Mouse (Mus musculus): Measurements from ENCODE around the gene Myadml2. TPM values are rescaled to one million over a fixed set of nuclear protein-coding genes. Genes with fewer than 3 reads are reported as not detected.

Gene Myadml2
- polyA plus RNA-seq (2014; fragmentation: Illumina TruSeq; extraction: RNeasy Lipid Tissue Mini Kit (QIAGEN cat#74804); ENCODE audit: low read depth, low replicate concordance), result not detected

DNA sequence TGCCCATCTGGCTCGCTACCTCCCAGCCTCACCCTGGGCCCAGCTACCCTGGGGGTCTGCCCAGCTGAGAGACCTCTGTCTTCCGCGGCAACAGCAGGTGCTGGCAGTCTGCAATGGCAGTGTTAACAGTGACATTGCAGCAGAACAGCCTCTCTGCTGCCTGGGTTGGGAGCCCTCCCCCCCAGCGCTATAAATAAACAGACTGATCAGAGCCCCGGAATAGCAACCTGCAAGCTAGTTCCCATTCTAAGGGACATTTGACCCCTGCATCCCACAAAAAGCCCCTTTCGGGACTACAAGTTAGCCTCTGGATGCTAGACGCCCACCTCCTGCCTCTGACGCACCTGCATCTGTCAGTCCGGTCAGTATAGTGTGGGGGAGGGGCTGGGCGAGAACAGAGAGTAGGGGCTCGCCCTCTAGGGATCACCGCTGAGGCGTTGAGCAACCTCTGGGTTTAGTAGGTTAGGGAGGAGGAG is at the start of gene Myadml2:
Myadml2 (minus strand) TSS at position 158 of the 476 bp plus-strand sequence.

DNA sequence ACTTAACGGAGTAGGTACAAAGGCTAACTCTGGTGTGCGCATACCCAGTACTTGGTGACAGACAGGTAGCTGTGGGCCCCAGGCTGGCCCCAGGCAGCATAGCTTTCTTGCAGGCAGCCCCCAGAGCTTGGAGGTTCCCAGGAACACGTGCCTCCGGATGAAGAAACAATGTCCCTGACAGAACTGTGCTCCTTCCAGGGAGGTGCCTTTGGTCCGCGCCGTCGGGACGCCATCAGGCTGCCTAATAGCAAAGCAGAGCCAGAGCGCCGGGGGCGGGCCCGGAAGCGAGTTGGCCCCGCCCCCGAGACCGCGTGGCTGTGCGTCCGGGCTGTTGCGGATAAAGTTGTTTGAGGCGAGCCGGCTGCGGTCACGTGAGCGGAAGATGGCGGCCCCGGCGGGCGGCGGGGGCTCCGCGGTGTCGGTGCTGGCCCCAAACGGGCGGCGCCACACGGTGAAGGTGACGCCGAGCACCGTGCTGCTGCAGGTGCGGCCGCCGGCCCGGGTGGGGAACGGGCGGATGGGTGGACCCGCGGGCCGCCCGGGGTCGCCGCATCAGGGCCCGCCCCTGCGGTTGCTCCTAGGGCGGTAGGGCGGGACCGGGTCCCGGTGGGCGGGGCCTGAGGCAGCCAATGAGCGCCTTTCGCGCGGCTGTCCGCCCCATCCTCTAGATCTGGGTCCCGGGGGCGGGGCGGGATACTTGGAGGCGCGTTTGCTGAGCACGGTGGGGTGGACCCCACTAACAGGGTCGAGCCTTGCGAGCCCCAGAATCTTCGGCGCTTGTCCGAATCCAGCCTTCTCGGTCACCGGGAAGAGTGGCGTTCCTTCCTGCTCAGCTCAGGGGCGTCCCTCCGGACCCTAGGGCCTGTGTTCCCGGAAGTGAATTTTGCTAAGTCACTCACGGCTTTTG is 25.0 kb upstream of the Myadml2 start, which contains the start of gene Aspscr1:
Aspscr1 (plus strand) TSS at position 287 of the 907 bp plus-strand sequence.

DNA sequence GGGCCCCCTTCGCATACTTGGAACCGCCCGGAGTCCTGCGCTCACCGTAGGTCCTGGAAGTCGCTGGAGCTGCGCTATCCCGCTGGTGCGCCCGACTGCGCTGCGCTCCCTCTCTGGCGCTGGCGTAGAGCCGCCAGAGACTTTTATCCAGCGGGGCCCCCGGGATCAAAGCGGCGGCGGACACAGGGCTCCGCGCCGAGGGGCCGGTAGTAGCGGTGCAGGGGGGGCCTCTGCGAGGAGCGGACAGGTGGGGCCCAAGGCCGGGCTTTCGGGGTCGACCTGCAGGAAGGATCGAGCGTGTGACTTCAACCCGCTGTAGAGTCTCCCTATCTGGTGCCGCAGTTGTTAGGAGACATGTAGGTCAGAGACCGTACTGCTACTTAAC is 13.1 kb upstream of the Myadml2 start, which contains the start of gene Notum:
Notum (minus strand) TSS at position 100 of the 385 bp plus-strand sequence.

DNA sequence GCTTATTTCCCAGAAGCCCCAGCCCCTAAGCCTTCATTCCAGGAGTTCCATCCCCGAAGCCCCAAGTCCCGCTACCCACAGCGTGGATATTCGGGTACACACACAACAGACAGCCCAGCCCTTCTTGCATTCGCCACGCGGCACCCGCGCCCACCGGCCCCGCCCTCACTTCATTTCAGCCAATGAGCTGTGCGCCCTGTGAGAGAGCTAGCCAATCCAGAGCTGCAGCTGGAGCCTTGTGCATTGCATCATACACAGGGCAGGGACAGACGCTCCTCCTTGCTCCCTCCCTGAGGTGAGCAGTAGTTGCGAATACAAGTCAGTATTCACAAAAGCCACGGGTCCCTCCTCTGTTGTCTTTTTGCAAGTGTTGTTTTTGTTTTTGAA is 4.4 kb downstream of the Myadml2 start, which contains the start of gene Pycr1:
Pycr1 (minus strand) TSS at position 169 of the 387 bp plus-strand sequence.

DNA sequence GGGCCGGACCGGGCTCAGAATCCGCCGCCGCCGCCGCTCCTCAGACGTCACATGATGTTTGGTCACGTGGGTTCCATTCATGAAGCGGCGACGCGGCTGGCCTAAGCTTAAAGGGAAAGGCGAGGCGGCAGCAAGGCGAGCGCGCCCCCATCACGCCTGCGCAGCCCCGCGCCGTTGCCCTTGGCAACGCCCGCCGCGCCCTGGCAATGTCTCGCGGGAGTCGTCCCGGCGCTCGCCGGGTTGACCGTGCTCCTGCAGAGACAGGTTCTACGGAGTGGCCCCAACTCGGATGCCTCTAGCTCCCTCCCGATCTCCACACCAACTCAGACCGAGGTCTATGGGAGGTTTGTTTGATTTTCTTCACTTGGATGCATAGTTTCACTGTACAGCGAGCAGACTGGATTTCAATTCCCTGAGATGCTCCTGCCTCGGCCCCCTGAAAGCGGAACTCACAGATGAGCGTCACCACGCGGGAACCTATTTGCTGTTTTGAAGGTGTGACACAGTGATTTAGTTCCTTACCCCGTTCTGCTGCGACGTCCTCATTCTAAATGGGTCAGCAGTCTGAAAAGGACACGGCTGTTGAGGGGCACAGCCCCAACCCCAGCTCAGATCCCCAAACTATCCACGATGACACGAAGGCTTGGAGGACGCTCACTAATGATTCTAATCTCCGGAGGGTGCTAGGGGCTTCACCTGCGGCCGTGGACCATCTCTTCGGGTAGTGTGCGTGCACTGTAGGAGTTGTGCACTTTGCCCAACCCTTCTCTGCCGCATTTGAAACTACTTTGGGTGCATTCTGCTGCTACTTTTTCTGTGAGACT is 14.2 kb downstream of the Myadml2 start, which contains the start of gene Mafg:
Mafg (minus strand) TSS at position 81 of the 824 bp plus-strand sequence.

DNA sequence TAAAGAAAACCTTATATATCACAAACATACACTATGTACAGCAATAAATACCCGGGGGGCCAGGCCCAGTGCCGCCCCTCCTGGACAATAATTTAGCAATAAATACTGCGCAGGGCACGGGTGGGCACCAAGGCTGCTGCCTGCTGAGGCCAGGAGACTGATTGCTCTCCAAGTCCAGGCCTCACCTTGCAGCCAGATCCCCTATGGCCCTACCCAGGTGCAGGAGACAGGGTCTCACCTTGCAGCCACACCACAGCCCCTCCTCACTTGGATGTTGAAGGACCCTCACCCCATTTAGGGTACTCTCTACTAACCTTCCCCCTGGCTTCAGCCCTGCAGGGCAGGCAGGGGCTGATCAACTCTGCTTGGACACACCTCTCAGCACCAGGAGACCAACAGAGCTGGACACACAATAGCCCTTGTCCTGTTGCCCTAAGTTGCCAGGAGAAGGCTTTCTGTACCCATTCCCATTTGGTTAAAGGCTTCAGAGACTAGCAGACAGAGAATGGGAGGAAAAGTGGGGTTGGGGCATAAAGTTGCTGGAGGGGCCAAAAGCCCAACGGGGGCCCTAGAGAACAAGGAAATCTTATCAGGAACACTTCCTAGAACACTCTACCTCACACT is 22.7 kb downstream of the Myadml2 start, which contains the start of gene Sirt7:
Sirt7 (minus strand) TSS at position 89 of the 624 bp plus-strand sequence.

DNA sequence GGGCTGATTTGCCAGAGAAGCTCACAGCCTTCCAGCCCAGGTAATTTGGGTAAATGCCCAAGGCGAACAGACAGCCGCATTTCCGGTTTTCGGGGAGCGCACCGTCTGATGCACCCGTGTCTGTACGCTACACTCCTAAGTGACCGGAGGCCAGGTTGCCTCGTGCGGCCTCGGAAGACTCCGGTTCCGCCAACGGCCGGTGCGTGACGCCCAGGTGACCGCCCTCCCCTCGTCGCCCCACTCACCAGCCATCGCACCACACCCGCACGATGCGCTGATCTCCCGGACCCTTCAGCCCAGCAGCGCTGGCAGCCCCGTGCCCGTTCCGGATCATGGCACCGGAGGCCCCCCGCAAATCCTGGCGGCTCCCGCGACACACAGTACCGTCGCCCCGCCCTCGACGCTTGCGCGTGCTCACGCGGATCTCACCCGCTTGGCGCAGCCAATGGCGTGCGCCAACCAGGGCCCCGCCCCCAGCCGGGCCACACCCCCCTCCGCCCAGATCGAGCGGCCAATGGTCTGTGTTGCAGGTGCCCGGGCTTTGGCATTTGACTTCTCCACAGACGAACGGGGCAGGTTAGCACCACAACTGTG is 30.3 kb downstream of the Myadml2 start, which contains the start of gene Pcyt2:
Pcyt2 (minus strand) TSS at position 418 of the 594 bp plus-strand sequence.

DNA sequence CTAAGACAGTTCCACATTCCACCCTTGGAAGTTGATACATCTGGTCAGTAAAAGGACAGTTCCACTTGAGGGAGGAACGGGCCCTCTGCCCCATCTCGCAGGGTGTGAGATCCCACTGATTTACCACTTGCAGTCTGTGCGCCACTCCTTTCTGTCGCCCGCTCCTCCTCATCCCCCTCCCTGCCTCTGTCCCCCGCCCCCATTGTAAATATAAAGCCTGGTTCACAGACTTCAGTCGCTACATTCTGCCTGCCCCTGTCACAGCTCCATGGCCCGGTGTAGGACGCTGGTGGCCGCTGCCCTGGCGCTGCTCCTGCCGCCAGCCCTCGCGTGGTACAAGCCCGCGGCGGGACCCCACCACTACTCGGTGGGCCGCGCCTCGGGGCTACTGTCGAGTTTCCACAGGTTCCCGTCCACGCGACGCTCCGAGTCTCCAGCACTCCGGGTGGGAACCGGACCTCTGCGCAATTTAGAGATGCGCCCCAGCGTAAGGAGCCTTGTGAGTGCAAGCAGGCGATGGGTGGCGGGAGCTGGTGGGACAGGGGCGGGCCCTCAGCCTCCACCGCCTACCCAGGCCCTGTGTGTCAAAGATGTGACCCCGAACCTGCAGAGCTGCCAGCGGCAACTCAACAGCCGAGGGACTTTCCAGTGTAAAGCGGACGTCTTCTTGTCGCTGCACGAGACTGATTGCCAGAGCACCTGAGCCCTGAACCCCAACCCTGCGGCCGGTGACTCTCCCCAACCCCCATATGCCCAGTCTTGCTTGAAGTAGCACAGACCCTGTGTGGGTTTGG is 39.5 kb downstream of the Myadml2 start, which contains the start of gene Npb:
Npb (plus strand) TSS at position 237 of the 794 bp plus-strand sequence.

DNA sequence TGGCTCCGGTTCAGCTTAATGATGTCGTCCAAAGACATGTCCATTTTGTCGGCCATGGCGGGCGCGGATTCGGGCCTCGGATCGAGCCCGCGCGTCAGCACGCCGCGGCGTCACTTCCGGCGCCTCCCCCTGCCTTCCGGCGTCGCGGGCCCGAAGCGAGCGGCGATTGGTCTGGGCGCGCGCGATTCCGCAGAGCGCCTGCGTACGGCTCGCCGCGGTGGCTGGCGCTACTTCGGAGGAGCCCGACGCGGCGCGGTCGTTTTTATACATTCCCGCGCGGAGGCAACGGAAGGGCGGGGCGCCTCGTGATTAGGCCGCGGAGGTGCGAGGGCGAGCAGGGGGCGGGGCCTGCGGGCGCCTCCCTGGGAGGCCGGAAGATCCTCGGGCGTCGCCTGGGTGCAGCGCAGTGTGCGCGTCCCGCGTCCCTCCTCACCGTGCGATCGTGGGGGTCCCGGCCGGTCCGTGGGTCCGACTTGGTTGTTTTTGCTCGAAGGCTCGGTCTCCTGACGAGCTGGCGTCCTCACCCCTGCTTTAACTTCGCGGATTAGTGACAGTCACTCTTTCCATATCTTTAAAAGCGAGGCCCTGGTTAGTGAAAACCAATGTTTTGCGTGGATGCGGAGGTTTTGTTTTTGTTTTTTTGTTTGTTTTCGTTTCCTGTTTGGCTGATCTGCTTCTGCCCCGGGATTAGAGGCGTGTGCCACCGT is 49.5 kb downstream of the Myadml2 start, which contains the start of the genes Alyref and Anapc11:
Alyref (minus strand) TSS at position 83 of the 707 bp plus-strand sequence.
Anapc11 (plus strand) TSS at position 139 of the 707 bp plus-strand sequence.

Other genes starting within 250 kb of the Myadml2 start
- gene Nploc4, start 210.4 kb downstream of the Myadml2 start, polyA plus RNA-seq (2014; fragmentation: Illumina TruSeq; extraction: RNeasy Lipid Tissue Mini Kit (QIAGEN cat#74804); ENCODE audit: low read depth, low replicate concordance), result 13.1 TPM
- gene Tspan10, start 205.5 kb downstream of the Myadml2 start, polyA plus RNA-seq (2014; fragmentation: Illumina TruSeq; extraction: RNeasy Lipid Tissue Mini Kit (QIAGEN cat#74804); ENCODE audit: low read depth, low replicate concordance), result not detected
- gene Pde6g, start 194.7 kb downstream of the Myadml2 start, polyA plus RNA-seq (2014; fragmentation: Illumina TruSeq; extraction: RNeasy Lipid Tissue Mini Kit (QIAGEN cat#74804); ENCODE audit: low read depth, low replicate concordance), result not detected
- not detected for gene Oxld1, start 190.1 kb downstream of the Myadml2 start, polyA plus RNA-seq (2014; fragmentation: Illumina TruSeq; extraction: RNeasy Lipid Tissue Mini Kit (QIAGEN cat#74804); ENCODE audit: low read depth, low replicate concordance)
- gene Ccdc137, start 190.0 kb downstream of the Myadml2 start, polyA plus RNA-seq (2014; fragmentation: Illumina TruSeq; extraction: RNeasy Lipid Tissue Mini Kit (QIAGEN cat#74804); ENCODE audit: low read depth, low replicate concordance), result 12.8 TPM
- 9.9 TPM for gene Arl16, start 180.6 kb downstream of the Myadml2 start, polyA plus RNA-seq (2014; fragmentation: Illumina TruSeq; extraction: RNeasy Lipid Tissue Mini Kit (QIAGEN cat#74804); ENCODE audit: low read depth, low replicate concordance)
- 6.1 TPM for gene Mrpl12, start 163.5 kb downstream of the Myadml2 start, polyA plus RNA-seq (2014; fragmentation: Illumina TruSeq; extraction: RNeasy Lipid Tissue Mini Kit (QIAGEN cat#74804); ENCODE audit: low read depth, low replicate concordance)
- 2.5 TPM for gene Slc25a10, start 156.3 kb downstream of the Myadml2 start, polyA plus RNA-seq (2014; fragmentation: Illumina TruSeq; extraction: RNeasy Lipid Tissue Mini Kit (QIAGEN cat#74804); ENCODE audit: low read depth, low replicate concordance)
- gene Gcgr, start 117.5 kb downstream of the Myadml2 start, polyA plus RNA-seq (2014; fragmentation: Illumina TruSeq; extraction: RNeasy Lipid Tissue Mini Kit (QIAGEN cat#74804); ENCODE audit: low read depth, low replicate concordance), result 2.3 TPM
- 0.89 TPM for gene Mcrip1, start 98.4 kb downstream of the Myadml2 start, polyA plus RNA-seq (2014; fragmentation: Illumina TruSeq; extraction: RNeasy Lipid Tissue Mini Kit (QIAGEN cat#74804); ENCODE audit: low read depth, low replicate concordance)
- not detected for gene Ppp1r27, start 97.0 kb downstream of the Myadml2 start, polyA plus RNA-seq (2014; fragmentation: Illumina TruSeq; extraction: RNeasy Lipid Tissue Mini Kit (QIAGEN cat#74804); ENCODE audit: low read depth, low replicate concordance)
- gene P4hb, start 74.9 kb downstream of the Myadml2 start, polyA plus RNA-seq (2014; fragmentation: Illumina TruSeq; extraction: RNeasy Lipid Tissue Mini Kit (QIAGEN cat#74804); ENCODE audit: low read depth, low replicate concordance), result 238 TPM
- 20.6 TPM for gene Arhgdia, start 66.5 kb downstream of the Myadml2 start, polyA plus RNA-seq (2014; fragmentation: Illumina TruSeq; extraction: RNeasy Lipid Tissue Mini Kit (QIAGEN cat#74804); ENCODE audit: low read depth, low replicate concordance)
- 11.9 TPM for gene Alyref, start 49.8 kb downstream of the Myadml2 start, polyA plus RNA-seq (2014; fragmentation: Illumina TruSeq; extraction: RNeasy Lipid Tissue Mini Kit (QIAGEN cat#74804); ENCODE audit: low read depth, low replicate concordance)
- gene Anapc11, start 49.7 kb downstream of the Myadml2 start, polyA plus RNA-seq (2014; fragmentation: Illumina TruSeq; extraction: RNeasy Lipid Tissue Mini Kit (QIAGEN cat#74804); ENCODE audit: low read depth, low replicate concordance), result 7.1 TPM
- gene Npb, start 39.7 kb downstream of the Myadml2 start, polyA plus RNA-seq (2014; fragmentation: Illumina TruSeq; extraction: RNeasy Lipid Tissue Mini Kit (QIAGEN cat#74804); ENCODE audit: low read depth, low replicate concordance), result not detected
- 15.0 TPM for gene Pcyt2, start 30.2 kb downstream of the Myadml2 start, polyA plus RNA-seq (2014; fragmentation: Illumina TruSeq; extraction: RNeasy Lipid Tissue Mini Kit (QIAGEN cat#74804); ENCODE audit: low read depth, low replicate concordance)
- gene Sirt7, start 22.9 kb downstream of the Myadml2 start, polyA plus RNA-seq (2014; fragmentation: Illumina TruSeq; extraction: RNeasy Lipid Tissue Mini Kit (QIAGEN cat#74804); ENCODE audit: low read depth, low replicate concordance), result 3.0 TPM
- 11.3 TPM for gene Mafg, start 14.6 kb downstream of the Myadml2 start, polyA plus RNA-seq (2014; fragmentation: Illumina TruSeq; extraction: RNeasy Lipid Tissue Mini Kit (QIAGEN cat#74804); ENCODE audit: low read depth, low replicate concordance)
- gene Pycr1, start 4.4 kb downstream of the Myadml2 start, polyA plus RNA-seq (2014; fragmentation: Illumina TruSeq; extraction: RNeasy Lipid Tissue Mini Kit (QIAGEN cat#74804); ENCODE audit: low read depth, low replicate concordance), result 0.32 TPM
- gene Notum, start 13.0 kb upstream of the Myadml2 start, polyA plus RNA-seq (2014; fragmentation: Illumina TruSeq; extraction: RNeasy Lipid Tissue Mini Kit (QIAGEN cat#74804); ENCODE audit: low read depth, low replicate concordance), result not detected
- 1.6 TPM for gene Aspscr1, start 24.8 kb upstream of the Myadml2 start, polyA plus RNA-seq (2014; fragmentation: Illumina TruSeq; extraction: RNeasy Lipid Tissue Mini Kit (QIAGEN cat#74804); ENCODE audit: low read depth, low replicate concordance)
- gene Cenpx, start 65.6 kb upstream of the Myadml2 start, polyA plus RNA-seq (2014; fragmentation: Illumina TruSeq; extraction: RNeasy Lipid Tissue Mini Kit (QIAGEN cat#74804); ENCODE audit: low read depth, low replicate concordance), result 0.97 TPM
- gene Lrrc45, start 65.8 kb upstream of the Myadml2 start, polyA plus RNA-seq (2014; fragmentation: Illumina TruSeq; extraction: RNeasy Lipid Tissue Mini Kit (QIAGEN cat#74804); ENCODE audit: low read depth, low replicate concordance), result 0.24 TPM
- gene Rac3, start 73.3 kb upstream of the Myadml2 start, polyA plus RNA-seq (2014; fragmentation: Illumina TruSeq; extraction: RNeasy Lipid Tissue Mini Kit (QIAGEN cat#74804); ENCODE audit: low read depth, low replicate concordance), result not detected
- 1.3 TPM for gene Dcxr, start 79.1 kb upstream of the Myadml2 start, polyA plus RNA-seq (2014; fragmentation: Illumina TruSeq; extraction: RNeasy Lipid Tissue Mini Kit (QIAGEN cat#74804); ENCODE audit: low read depth, low replicate concordance)
- not detected for gene Cbr2, start 84.0 kb upstream of the Myadml2 start, polyA plus RNA-seq (2014; fragmentation: Illumina TruSeq; extraction: RNeasy Lipid Tissue Mini Kit (QIAGEN cat#74804); ENCODE audit: low read depth, low replicate concordance)
- gene Hmga1b, start 114.6 kb upstream of the Myadml2 start, polyA plus RNA-seq (2014; fragmentation: Illumina TruSeq; extraction: RNeasy Lipid Tissue Mini Kit (QIAGEN cat#74804); ENCODE audit: low read depth, low replicate concordance), result not detected
- gene Rfng, start 136.0 kb upstream of the Myadml2 start, polyA plus RNA-seq (2014; fragmentation: Illumina TruSeq; extraction: RNeasy Lipid Tissue Mini Kit (QIAGEN cat#74804); ENCODE audit: low read depth, low replicate concordance), result not detected
- gene Gps1, start 136.1 kb upstream of the Myadml2 start, polyA plus RNA-seq (2014; fragmentation: Illumina TruSeq; extraction: RNeasy Lipid Tissue Mini Kit (QIAGEN cat#74804); ENCODE audit: low read depth, low replicate concordance), result 17.3 TPM
- gene Dus1l, start 148.2 kb upstream of the Myadml2 start, polyA plus RNA-seq (2014; fragmentation: Illumina TruSeq; extraction: RNeasy Lipid Tissue Mini Kit (QIAGEN cat#74804); ENCODE audit: low read depth, low replicate concordance), result 7.1 TPM
- 0.44 TPM for gene Fasn, start 176.4 kb upstream of the Myadml2 start, polyA plus RNA-seq (2014; fragmentation: Illumina TruSeq; extraction: RNeasy Lipid Tissue Mini Kit (QIAGEN cat#74804); ENCODE audit: low read depth, low replicate concordance)